Mouse (Mus musculus): ENCODE results near the gene Asb2. TPM values are rescaled to one million over a fixed set of nuclear protein-coding genes. Genes with fewer than 3 reads are reported as not detected.

Asb2 gene
- polyA plus RNA-seq, 1 experiment from 2014 or later: 164 TPM

- Histone ChIP-seq H3K36me3 (no peaks in the 10 kb centered on the region), H3K9ac (no peak overlapping the region), H3K4me1 (peaks cover 53% of the 10 kb centered on the region), H3K27me3 (replicated peaks) (no peaks in the 10 kb centered on the region), H3K9me3 (no peaks in the 10 kb centered on the region), H3K4me2 (no peak overlapping the region), H3K4me3 (no peak overlapping the region), H3K27ac (replicated peaks) (no peak overlapping the region)
- no peak for ATAC-seq (ENCODE audit: extremely low read depth, insufficient number of reproducible peaks, low FRiP score, low TSS enrichment)
- WGBS: 39% methylated on average over 4 of the region's 4 CpGs
These were observed 3.4 kb upstream of the Asb2 start for GRCm38 (mm10) chr12:103358951-103359801.

- Histone ChIP-seq H3K4me3 (no peak overlapping the region), H3K4me2 (no peak overlapping the region), H3K27ac (replicated peaks) (0 out of 2 replicates have a peak overlapping the region, but pooled peaks have one; percentile 5), H3K36me3 (no peaks in the 10 kb centered on the region), H3K4me1 (peaks cover 62% of the 10 kb centered on the region), H3K9ac (0 out of 2 replicates have a peak overlapping the region, but pooled peaks have one; percentile 30), H3K27me3 (replicated peaks) (no peaks in the 10 kb centered on the region), H3K9me3 (no peaks in the 10 kb centered on the region)
- 42% methylated on average over 8 of the region's 8 CpGs for WGBS
- ATAC-seq (ENCODE audit: extremely low read depth, insufficient number of reproducible peaks, low FRiP score, low TSS enrichment): no peak
These were observed 2.4 kb upstream of the Asb2 start for GRCm38 (mm10) chr12:103358216-103358615.

- 88% methylated on average over 4 of the region's 4 CpGs for WGBS
- H3K9me3 ChIP-seq: 0 out of 2 replicates have a peak, but pooled peaks cover 2% of the 10 kb centered on the region
- no peak overlapping the region for H3K4me2 ChIP-seq
- H3K4me3 ChIP-seq: no peak overlapping the region
- H3K27ac ChIP-seq (replicated peaks): 0 out of 2 replicates have a peak overlapping the region, but pooled peaks have one; percentile 92
- peaks cover 60% of the 10 kb centered on the region for H3K4me1 ChIP-seq
- peaks cover 5% of the 10 kb centered on the region for H3K36me3 ChIP-seq
- ATAC-seq (ENCODE audit: extremely low read depth, insufficient number of reproducible peaks, low FRiP score, low TSS enrichment): no peak
- H3K27me3 ChIP-seq (replicated peaks): no peaks in the 10 kb centered on the region
- no peak overlapping the region for H3K9ac ChIP-seq
These were observed 581 bp upstream of the Asb2 start for GRCm38 (mm10) chr12:103356415-103356748.

GRCm38 (mm10) chr12:103353538-103353937 is 2.3 kb downstream of the Asb2 start:
- Histone ChIP-seq H3K9me3 (0 out of 2 replicates have a peak, but pooled peaks cover 4% of the 10 kb centered on the region), H3K27ac (replicated peaks) (peak overlapping the region; percentile 92), H3K4me3 (peak overlapping the region; percentile 39), H3K4me2 (peak overlapping the region; percentile 60), H3K36me3 (peaks cover 13% of the 10 kb centered on the region), H3K27me3 (replicated peaks) (no peaks in the 10 kb centered on the region), H3K9ac (peak overlapping the region; percentile 69), H3K4me1 (peaks cover 51% of the 10 kb centered on the region)
- WGBS: 14% methylated on average over 5 of the region's 5 CpGs
- ATAC-seq (ENCODE audit: extremely low read depth, insufficient number of reproducible peaks, low FRiP score, low TSS enrichment): peak; percentile 64

- H3K4me2 ChIP-seq: peak overlapping the region; percentile 60
- no peaks in the 10 kb centered on the region for H3K27me3 ChIP-seq (replicated peaks)
- H3K27ac ChIP-seq (replicated peaks): peak overlapping the region; percentile 92
- H3K36me3 ChIP-seq: peaks cover 13% of the 10 kb centered on the region
- WGBS: 83% methylated on average over 6 of the region's 6 CpGs
- peaks cover 50% of the 10 kb centered on the region for H3K4me1 ChIP-seq
- peak overlapping the region; percentile 37; the same call in 1 of the 2 replicates for H3K9ac ChIP-seq
- H3K4me3 ChIP-seq: no peak overlapping the region
- no peak for ATAC-seq (ENCODE audit: extremely low read depth, insufficient number of reproducible peaks, low FRiP score, low TSS enrichment)
- H3K9me3 ChIP-seq: 0 out of 2 replicates have a peak, but pooled peaks cover 4% of the 10 kb centered on the region
These were observed 3.1 kb downstream of the Asb2 start for GRCm38 (mm10) chr12:103352735-103353134.

- WGBS: 6% methylated on average over 3 of the region's 3 CpGs
- ATAC-seq (ENCODE audit: extremely low read depth, insufficient number of reproducible peaks, low FRiP score, low TSS enrichment): no peak
- Histone ChIP-seq H3K4me2 (no peak overlapping the region), H3K9me3 (0 out of 2 replicates have a peak, but pooled peaks cover 4% of the 10 kb centered on the region), H3K27me3 (replicated peaks) (no peaks in the 10 kb centered on the region), H3K4me1 (peaks cover 35% of the 10 kb centered on the region), H3K27ac (replicated peaks) (no peak overlapping the region), H3K9ac (0 out of 2 replicates have a peak overlapping the region, but pooled peaks have one; percentile 12), H3K36me3 (peaks cover 13% of the 10 kb centered on the region), H3K4me3 (no peak overlapping the region)
These were observed 7.3 kb downstream of the Asb2 start for GRCm38 (mm10) chr12:103348506-103348905.

- 34% methylated on average over 5 of the region's 5 CpGs for WGBS
- Histone ChIP-seq H3K27ac (replicated peaks) (no peak overlapping the region), H3K9ac (peak overlapping the region; percentile 45; the same call in 1 of the 2 replicates), H3K4me3 (no peak overlapping the region), H3K36me3 (peaks cover 13% of the 10 kb centered on the region), H3K4me1 (peaks cover 25% of the 10 kb centered on the region), H3K4me2 (no peak overlapping the region), H3K9me3 (0 out of 2 replicates have a peak, but pooled peaks cover 4% of the 10 kb centered on the region), H3K27me3 (replicated peaks) (no peaks in the 10 kb centered on the region)
- ATAC-seq (ENCODE audit: extremely low read depth, insufficient number of reproducible peaks, low FRiP score, low TSS enrichment): no peak
These were observed 8.4 kb downstream of the Asb2 start for GRCm38 (mm10) chr12:103347406-103347805.

- Histone ChIP-seq H3K4me2 (no peak overlapping the region), H3K4me3 (no peak overlapping the region), H3K36me3 (peaks cover 13% of the 10 kb centered on the region), H3K27me3 (replicated peaks) (no peaks in the 10 kb centered on the region), H3K27ac (replicated peaks) (no peak overlapping the region), H3K9me3 (0 out of 2 replicates have a peak, but pooled peaks cover 4% of the 10 kb centered on the region), H3K4me1 (peaks cover 25% of the 10 kb centered on the region), H3K9ac (peak overlapping the region; percentile 45; the same call in 1 of the 2 replicates)
- 56% methylated on average over 8 of the region's 8 CpGs for WGBS
- no peak for ATAC-seq (ENCODE audit: extremely low read depth, insufficient number of reproducible peaks, low FRiP score, low TSS enrichment)
These were observed 8.9 kb downstream of the Asb2 start for GRCm38 (mm10) chr12:103346945-103347344.

- ATAC-seq (ENCODE audit: extremely low read depth, insufficient number of reproducible peaks, low FRiP score, low TSS enrichment): no peak
- H3K36me3 ChIP-seq: no peaks in the 10 kb centered on the region
- no peak overlapping the region for H3K9ac ChIP-seq
- H3K27me3 ChIP-seq (replicated peaks): no peaks in the 10 kb centered on the region
- H3K27ac ChIP-seq (replicated peaks): no peak overlapping the region
- no peaks in the 10 kb centered on the region for H3K9me3 ChIP-seq
- H3K4me2 ChIP-seq: no peak overlapping the region
- 75% methylated on average over 7 of the region's 7 CpGs for WGBS
- H3K4me1 ChIP-seq: peaks cover 30% of the 10 kb centered on the region
- H3K4me3 ChIP-seq: no peak overlapping the region
These were observed 10.9 kb downstream of the Asb2 start for GRCm38 (mm10) chr12:103344934-103345333.

- Histone ChIP-seq H3K27me3 (replicated peaks) (no peaks in the 10 kb centered on the region), H3K4me1 (peaks cover 41% of the 10 kb centered on the region), H3K36me3 (no peaks in the 10 kb centered on the region), H3K9me3 (no peaks in the 10 kb centered on the region), H3K9ac (no peak overlapping the region), H3K4me2 (no peak overlapping the region), H3K4me3 (no peak overlapping the region), H3K27ac (replicated peaks) (no peak overlapping the region)
- 67% methylated on average over 8 of the region's 8 CpGs for WGBS
- ATAC-seq (ENCODE audit: extremely low read depth, insufficient number of reproducible peaks, low FRiP score, low TSS enrichment): no peak
These were observed 12.3 kb downstream of the Asb2 start for GRCm38 (mm10) chr12:103343456-103343855.

GRCm38 (mm10) chr12:103341212-103341611 is 14.6 kb downstream of the Asb2 start:
- no peaks in the 10 kb centered on the region for H3K27me3 ChIP-seq (replicated peaks)
- no peak overlapping the region for H3K4me3 ChIP-seq
- WGBS: 79% methylated on average over 5 of the region's 5 CpGs
- H3K9me3 ChIP-seq: no peaks in the 10 kb centered on the region
- H3K4me2 ChIP-seq: no peak overlapping the region
- H3K36me3 ChIP-seq: no peaks in the 10 kb centered on the region
- H3K27ac ChIP-seq (replicated peaks): no peak overlapping the region
- H3K4me1 ChIP-seq: peaks cover 26% of the 10 kb centered on the region
- H3K9ac ChIP-seq: no peak overlapping the region
- no peak for ATAC-seq (ENCODE audit: extremely low read depth, insufficient number of reproducible peaks, low FRiP score, low TSS enrichment)
